Mouse (Mus musculus): ENCODE data around the gene Mgat5b. TPM values are rescaled to one million over a fixed set of nuclear protein-coding genes. Genes with fewer than 3 reads are reported as not detected.
A peak's percentile ranks its signal among the peaks of the same experiment; 100 is the strongest.

Gene Mgat5b
- polyA plus RNA-seq, 1 experiment from 2014 or later: 0.35 TPM

GRCm38 (mm10) chr11:117021026-117021425 is 102.4 kb downstream of the Mgat5b start:
- Histone ChIP-seq H3K27ac (no peak overlapping the region), H3K9me3 (no peaks in the 10 kb centered on the region; the same call in 1 of the 2 replicates), H3K4me2 (no peak overlapping the region), H3K27me3 (0 out of 2 replicates have a peak, but pooled peaks cover 7% of the 10 kb centered on the region), H3K4me3 (no peak overlapping the region), H3K4me1 (peaks cover 6% of the 10 kb centered on the region; the same call in 1 of the 2 replicates), H3K9ac (no peak overlapping the region), H3K36me3 (no peaks in the 10 kb centered on the region)
- ATAC-seq (ENCODE audit: borderline replicate concordance, extremely low read depth, low FRiP score, low TSS enrichment): no peak
- WGBS: 78% methylated on average over 2 of the region's 2 CpGs

GRCm38 (mm10) chr11:117023537-117023936 is 104.9 kb downstream of the Mgat5b start:
- no peak overlapping the region for H3K9ac ChIP-seq
- no peak overlapping the region for H3K4me2 ChIP-seq
- no peaks in the 10 kb centered on the region for H3K36me3 ChIP-seq
- no peak overlapping the region for H3K4me3 ChIP-seq
- no peak overlapping the region for H3K27ac ChIP-seq
- 89% methylated on average over 3 of the region's 3 CpGs for WGBS
- H3K9me3 ChIP-seq: no peaks in the 10 kb centered on the region; the same call in 1 of the 2 replicates
- H3K27me3 ChIP-seq: no peaks in the 10 kb centered on the region
- H3K4me1 ChIP-seq: no peaks in the 10 kb centered on the region
- ATAC-seq (ENCODE audit: borderline replicate concordance, extremely low read depth, low FRiP score, low TSS enrichment): no peak

GRCm38 (mm10) chr11:117027681-117028080 is 109.0 kb downstream of the Mgat5b start:
- Histone ChIP-seq H3K27ac (no peak overlapping the region), H3K36me3 (no peaks in the 10 kb centered on the region), H3K9ac (no peak overlapping the region), H3K27me3 (no peaks in the 10 kb centered on the region), H3K4me2 (no peak overlapping the region), H3K9me3 (no peaks in the 10 kb centered on the region; the same call in 1 of the 2 replicates), H3K4me3 (no peak overlapping the region), H3K4me1 (peaks cover 7% of the 10 kb centered on the region; the same call in 1 of the 2 replicates)
- 31% methylated on average over 10 of the region's 10 CpGs for whole genome bisulfite sequencing
- ATAC-seq (ENCODE audit: borderline replicate concordance, extremely low read depth, low FRiP score, low TSS enrichment): no peak

- Histone ChIP-seq H3K27ac (no peak overlapping the region), H3K36me3 (no peaks in the 10 kb centered on the region), H3K9ac (no peak overlapping the region), H3K4me1 (peaks cover 7% of the 10 kb centered on the region; the same call in 1 of the 2 replicates), H3K27me3 (no peaks in the 10 kb centered on the region), H3K4me2 (no peak overlapping the region), H3K9me3 (no peaks in the 10 kb centered on the region), H3K4me3 (no peak overlapping the region)
- ATAC-seq (ENCODE audit: borderline replicate concordance, extremely low read depth, low FRiP score, low TSS enrichment): no peak
- WGBS: 69% methylated on average over 19 of the region's 19 CpGs
Measured at GRCm38 (mm10) chr11:117028861-117029568, 110.4 kb downstream of the Mgat5b start.

GRCm38 (mm10) chr11:117029569-117029955 is 110.9 kb downstream of the Mgat5b start:
- no peaks in the 10 kb centered on the region for H3K9me3 ChIP-seq
- peaks cover 7% of the 10 kb centered on the region; the same call in 1 of the 2 replicates for H3K4me1 ChIP-seq
- no peaks in the 10 kb centered on the region for H3K27me3 ChIP-seq
- no peak overlapping the region for H3K27ac ChIP-seq
- no peak for ATAC-seq (ENCODE audit: borderline replicate concordance, extremely low read depth, low FRiP score, low TSS enrichment)
- no peak overlapping the region for H3K4me2 ChIP-seq
- H3K4me3 ChIP-seq: no peak overlapping the region
- no peak overlapping the region for H3K9ac ChIP-seq
- no peaks in the 10 kb centered on the region for H3K36me3 ChIP-seq
- WGBS: 78% methylated on average over 3 of the region's 3 CpGs

- Histone ChIP-seq H3K27me3 (no peaks in the 10 kb centered on the region), H3K9me3 (no peaks in the 10 kb centered on the region), H3K36me3 (no peaks in the 10 kb centered on the region), H3K4me3 (no peak overlapping the region), H3K4me2 (no peak overlapping the region), H3K4me1 (peaks cover 7% of the 10 kb centered on the region; the same call in 1 of the 2 replicates), H3K27ac (no peak overlapping the region), H3K9ac (no peak overlapping the region)
- WGBS: 23% methylated on average over 3 of the region's 3 CpGs
- no peak for ATAC-seq (ENCODE audit: borderline replicate concordance, extremely low read depth, low FRiP score, low TSS enrichment)
Measured at GRCm38 (mm10) chr11:117030018-117030417, 111.4 kb downstream of the Mgat5b start.

GRCm38 (mm10) chr11:117030471-117031101 is 111.9 kb downstream of the Mgat5b start:
- Histone ChIP-seq H3K4me3 (no peak overlapping the region), H3K27ac (no peak overlapping the region), H3K9me3 (no peaks in the 10 kb centered on the region), H3K9ac (no peak overlapping the region), H3K27me3 (no peaks in the 10 kb centered on the region), H3K36me3 (no peaks in the 10 kb centered on the region), H3K4me2 (no peak overlapping the region), H3K4me1 (peaks cover 7% of the 10 kb centered on the region; the same call in 1 of the 2 replicates)
- 0 out of 2 replicates have a peak, but pooled peaks have one; percentile 21 for ATAC-seq (ENCODE audit: borderline replicate concordance, extremely low read depth, low FRiP score, low TSS enrichment)
- WGBS: 28% methylated on average over 8 of the region's 8 CpGs

GRCm38 (mm10) chr11:117031249-117031648 is 112.6 kb downstream of the Mgat5b start:
- WGBS: 14% methylated on average over 4 of the region's 4 CpGs
- no peaks in the 10 kb centered on the region for H3K9me3 ChIP-seq
- H3K4me1 ChIP-seq: peaks cover 7% of the 10 kb centered on the region; the same call in 1 of the 2 replicates
- H3K9ac ChIP-seq: no peak overlapping the region
- H3K27ac ChIP-seq: no peak overlapping the region
- no peaks in the 10 kb centered on the region for H3K36me3 ChIP-seq
- no peak for ATAC-seq (ENCODE audit: borderline replicate concordance, extremely low read depth, low FRiP score, low TSS enrichment)
- H3K4me3 ChIP-seq: no peak overlapping the region
- no peak overlapping the region for H3K4me2 ChIP-seq
- no peaks in the 10 kb centered on the region for H3K27me3 ChIP-seq

GRCm38 (mm10) chr11:117035661-117036336 is 117.1 kb downstream of the Mgat5b start:
- H3K4me2 ChIP-seq: no peak overlapping the region
- WGBS: 61% methylated on average over 11 of the region's 11 CpGs
- H3K36me3 ChIP-seq: no peaks in the 10 kb centered on the region
- H3K9me3 ChIP-seq: no peaks in the 10 kb centered on the region
- no peak overlapping the region for H3K27ac ChIP-seq
- H3K27me3 ChIP-seq: no peaks in the 10 kb centered on the region; the same call in 1 of the 2 replicates
- no peak overlapping the region for H3K4me3 ChIP-seq
- ATAC-seq (ENCODE audit: borderline replicate concordance, extremely low read depth, low FRiP score, low TSS enrichment): no peak
- peaks cover 16% of the 10 kb centered on the region for H3K4me1 ChIP-seq
- H3K9ac ChIP-seq: no peak overlapping the region

Data from lung, embryonic 15.5 days (tissue).